Mouse (Mus musculus): ENCODE data around the gene Zfp689.
"Not testable (repeated sequence)": the region's sequence is repeated elsewhere in the genome, so short reads cannot be mapped to it uniquely, and the experiment has no call there.

The Zfp689 gene

DNA sequence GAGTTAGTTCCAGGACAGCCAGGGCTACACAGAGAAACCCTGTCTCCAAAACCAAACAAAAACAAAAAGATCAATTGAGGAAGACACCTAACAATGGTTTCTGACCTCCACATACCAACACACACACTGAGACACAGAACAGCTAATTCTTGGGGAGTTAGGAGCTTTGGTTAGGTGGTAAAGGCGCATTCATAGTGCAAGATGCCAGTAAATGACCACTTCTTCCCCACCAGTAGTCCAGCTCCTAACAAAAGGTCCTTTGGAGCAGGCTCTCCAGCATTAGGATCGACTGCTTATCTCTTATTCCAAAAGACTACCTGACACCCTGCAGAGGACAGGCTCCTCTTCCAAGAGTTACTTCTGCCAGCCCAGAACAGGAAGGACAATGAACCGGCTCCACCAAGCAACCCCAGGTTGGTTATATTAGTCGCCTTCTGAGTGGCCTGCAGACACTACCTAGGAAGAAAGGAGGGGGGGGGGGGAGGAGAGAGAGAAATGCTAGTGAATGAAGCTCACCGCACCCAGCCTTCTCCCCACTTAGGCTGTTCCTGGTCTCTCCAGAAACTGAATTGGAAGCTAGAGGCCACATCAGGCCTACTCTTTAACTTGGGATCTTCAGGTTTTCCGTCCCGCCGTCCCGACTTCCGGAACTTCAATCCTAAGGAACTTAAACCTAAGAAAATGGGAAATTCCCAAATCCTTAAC lies 21.2 kb upstream of the Zfp689 start:
- DNase-seq, result no peak

DNA sequence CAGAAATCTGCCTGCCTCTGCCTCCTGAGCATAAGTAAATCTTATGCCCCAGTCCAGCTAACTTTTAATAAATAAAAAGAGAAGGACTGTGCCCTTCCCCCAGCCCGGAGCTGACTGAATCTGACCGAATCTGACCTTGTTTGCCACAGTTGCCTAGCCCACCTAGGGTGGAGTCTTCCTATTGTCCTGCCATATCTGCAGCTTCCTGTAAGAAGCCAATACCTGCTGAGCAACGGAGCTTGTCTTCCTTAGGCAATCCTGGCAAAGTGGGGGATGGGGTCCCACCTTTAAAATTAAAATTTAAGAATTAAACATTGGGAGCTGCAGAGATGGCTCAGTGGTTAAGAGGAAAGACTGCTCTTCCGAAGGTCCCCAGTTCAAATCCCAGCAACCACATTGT lies 17.6 kb upstream of the Zfp689 start:
- no peak for DNase-seq

DNA sequence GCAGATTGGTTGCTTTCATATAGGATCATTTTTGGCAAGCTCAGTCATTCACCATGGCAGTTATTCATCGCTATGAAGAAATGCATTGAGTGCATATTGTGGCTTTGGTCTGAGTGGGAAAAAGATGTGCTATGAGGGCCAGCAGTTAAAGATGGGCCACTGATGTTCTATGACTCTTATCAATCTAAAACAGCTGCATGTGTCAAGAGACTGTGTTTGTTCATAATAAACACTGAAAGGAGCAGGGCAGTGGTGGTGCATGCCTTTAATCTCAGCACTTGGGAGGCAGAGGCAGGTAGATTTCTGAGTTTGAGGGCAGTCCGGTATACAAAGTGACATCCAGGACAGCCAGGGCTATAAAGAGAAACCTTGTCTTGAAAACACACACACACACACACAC lies 16.7 kb upstream of the Zfp689 start:
- DNase-seq, result not testable (repeated sequence)

DNA sequence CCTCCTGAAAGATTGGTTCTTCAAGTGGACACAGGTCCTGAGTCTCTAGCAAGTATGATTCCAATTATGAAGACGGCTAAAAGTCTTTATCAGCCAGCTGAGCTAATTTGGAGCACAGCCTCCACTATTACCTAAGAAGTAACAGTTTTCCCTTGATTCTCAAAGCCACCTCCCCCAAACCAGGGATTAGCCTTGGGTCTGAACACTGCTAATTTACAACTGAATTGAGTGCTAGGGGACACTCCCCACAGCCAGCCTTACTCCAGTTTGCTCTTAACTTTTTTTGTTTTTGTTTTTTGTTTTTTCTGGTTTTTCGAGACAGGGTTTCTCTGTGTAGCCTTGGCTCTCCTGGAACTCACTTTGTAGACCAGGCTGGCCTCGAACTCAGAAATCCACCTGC lies 16.2 kb upstream of the Zfp689 start:
- no peak for DNase-seq

DNA sequence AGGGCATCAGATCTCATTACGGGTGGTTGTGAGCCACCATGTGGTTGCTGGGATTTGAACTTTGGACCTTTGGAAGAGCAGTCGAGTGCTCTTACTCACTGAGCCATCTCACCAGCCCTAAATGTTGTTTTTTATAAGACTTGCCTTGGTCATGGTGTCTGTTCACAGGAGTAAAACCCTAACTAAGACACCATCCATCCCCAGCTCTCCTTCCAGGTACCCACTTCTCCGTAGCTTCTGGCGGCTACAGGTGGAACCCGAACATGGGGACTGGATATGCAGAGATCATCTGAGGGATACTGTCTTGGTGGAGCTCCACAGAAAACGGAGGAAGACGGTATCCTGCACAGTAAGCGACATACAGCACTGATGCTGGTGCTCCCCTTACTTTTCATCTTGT lies 10.4 kb upstream of the Zfp689 start, which contains the start of gene Prr14:
Gene Prr14 (plus strand): TSS at position 301 of the 400 bp plus-strand sequence.
- not testable (repeated sequence) for DNase-seq

DNA sequence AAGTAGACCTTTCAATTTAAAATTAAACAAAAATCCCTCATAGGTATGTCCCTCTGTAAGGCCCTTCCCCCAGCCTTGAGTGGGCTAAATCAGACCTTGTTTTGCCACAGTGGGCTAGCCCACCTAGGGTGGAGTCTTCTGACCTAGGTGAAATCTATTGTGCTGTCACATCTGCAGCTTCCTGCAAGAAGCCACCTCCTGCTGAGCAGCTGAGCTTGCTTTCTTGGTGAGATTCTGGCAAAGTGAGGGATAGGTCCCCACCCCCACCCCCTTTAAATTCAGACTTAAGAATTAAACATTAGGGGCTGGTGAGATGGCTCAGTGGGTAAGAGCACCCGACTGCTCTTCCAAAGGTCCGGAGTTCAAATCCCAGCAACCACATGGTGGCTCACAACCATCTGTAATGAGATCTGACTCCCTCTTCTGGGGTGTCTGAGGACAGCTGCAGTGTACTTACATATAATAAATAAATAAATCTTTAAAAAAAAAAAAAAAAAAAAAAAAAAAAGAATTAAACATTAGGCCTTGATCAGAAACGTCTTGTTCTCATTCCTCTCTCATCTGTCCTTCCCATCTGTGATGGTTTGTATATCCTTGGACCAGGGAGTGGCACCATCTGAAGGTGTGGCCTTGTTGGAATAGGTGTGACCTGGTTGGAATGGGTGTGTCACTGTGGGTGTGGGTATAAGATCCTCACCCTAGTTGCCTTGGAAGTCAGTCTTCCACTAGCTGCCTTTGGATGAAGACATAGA lies 9.6 kb upstream of the Zfp689 start:
- DNase-seq, result not testable (repeated sequence)

DNA sequence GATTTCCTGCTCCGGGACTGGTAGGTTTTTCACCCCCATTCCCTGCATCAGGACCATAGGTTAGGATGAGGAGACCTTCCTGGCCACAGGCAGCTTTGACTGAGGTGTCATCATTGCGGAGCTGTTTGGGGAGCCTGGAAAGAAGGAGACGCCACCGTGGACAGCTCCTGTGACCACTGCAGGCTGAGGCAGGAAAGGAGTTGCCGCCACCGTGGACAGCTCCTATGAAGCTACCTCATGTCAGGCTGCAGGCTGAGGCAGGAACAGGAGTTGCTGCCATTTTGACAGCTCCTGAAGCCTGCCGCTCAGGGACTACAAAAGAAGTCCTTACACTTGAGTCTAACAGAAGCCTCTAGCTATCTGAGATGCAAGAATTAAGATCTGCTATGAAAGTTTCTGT lies 5.9 kb upstream of the Zfp689 start:
- DNase-seq, result no peak

DNA sequence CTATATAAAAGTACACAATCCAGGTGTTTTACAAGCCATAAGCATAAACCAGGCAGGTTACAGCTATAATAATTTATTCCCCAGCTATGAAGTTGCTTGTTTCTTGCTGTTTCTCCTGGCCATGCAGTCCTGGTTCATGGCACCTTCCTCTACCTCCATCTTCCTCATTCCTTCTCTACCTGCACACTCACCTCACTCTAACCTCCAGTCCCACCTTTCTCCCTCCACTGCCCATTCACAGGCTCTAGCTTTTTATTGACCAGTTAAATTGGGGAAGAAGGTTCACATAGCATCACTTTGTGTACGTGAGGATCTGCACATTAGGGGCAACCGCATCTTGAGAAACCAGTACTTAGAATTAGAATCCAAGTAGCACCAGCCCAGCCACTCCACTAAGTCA lies 4.1 kb upstream of the Zfp689 start:
- DNase-seq, result no peak

DNA sequence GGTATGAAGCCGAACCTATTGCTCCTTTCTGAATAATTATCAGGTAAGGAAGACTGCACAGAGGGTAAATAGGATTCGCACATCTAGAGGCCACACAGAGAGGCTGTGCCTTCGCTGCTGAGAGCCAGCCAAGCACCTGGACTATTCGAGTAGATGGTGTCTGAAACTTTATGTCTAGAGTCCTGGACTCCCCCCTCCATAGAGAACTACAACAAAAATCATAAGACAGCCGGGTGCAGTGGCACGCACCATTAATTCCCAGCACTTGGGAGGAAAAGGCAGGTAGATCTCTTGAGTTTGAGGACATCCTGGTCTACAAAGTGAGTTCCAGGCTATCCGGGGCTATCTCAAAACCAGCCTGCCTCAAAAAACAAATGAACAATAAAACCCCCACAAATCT lies 1.0 kb upstream of the Zfp689 start:
- no peak for DNase-seq

DNA sequence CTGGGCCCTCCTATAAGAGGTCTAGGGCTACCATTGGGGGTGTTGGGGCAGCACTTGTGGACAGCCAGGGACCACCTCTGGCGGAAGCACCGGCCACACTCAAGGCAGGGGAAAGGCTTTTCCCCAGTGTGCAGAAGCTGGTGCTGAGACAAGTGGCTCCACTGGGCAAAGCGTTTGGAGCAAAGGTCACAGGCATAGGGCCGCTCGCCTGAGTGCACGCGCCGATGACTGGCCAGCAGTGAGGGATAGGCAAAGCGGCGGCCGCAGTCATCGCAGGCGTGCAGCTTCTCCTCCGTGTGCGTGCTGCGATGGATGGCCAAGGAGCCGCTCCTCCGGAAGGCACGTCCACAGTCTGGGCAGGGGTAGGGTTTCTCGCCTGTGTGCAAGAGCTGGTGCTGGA lies 5.0 kb downstream of the Zfp689 start:
- DNase-seq, result no peak

DNA sequence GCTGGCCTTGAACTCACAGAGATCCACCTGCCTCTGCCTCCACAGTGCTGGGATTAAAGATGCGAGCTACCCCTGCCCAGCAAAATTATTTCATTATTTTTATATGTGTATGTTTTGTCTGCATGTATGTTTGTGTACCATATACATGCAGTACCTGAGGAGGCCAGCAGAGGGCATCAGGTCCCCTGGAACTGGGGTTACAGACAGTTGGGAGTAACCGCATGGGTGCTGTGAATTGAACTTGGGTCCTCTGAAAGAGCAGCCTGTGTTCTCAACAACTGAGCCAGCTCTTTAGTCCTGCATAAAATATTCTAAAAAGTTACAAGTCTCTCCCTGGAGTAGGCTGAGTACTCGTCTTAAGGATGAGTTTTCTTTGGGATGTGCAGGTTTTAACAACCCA lies 11.2 kb downstream of the Zfp689 start:
- DNase-seq, result no peak

DNA sequence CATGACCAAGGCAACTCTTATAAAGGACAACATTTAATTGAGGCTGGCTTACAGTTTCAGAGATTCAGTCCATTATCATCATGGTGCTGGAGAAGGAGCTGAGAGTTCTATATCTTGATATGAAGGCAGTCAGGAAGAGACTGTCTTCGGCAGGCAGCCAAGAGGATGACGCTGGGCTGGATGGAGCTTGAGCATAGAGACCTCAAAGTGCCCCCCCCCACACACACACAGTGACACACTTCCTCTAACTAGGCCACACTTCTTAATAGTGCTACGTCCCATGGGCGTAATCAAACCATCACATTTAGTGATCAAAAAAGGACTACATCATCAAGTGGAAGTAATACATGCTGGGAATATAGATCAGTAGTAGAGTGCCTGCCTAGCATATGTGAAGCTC lies 13.8 kb downstream of the Zfp689 start:
- no peak for DNase-seq

DNA sequence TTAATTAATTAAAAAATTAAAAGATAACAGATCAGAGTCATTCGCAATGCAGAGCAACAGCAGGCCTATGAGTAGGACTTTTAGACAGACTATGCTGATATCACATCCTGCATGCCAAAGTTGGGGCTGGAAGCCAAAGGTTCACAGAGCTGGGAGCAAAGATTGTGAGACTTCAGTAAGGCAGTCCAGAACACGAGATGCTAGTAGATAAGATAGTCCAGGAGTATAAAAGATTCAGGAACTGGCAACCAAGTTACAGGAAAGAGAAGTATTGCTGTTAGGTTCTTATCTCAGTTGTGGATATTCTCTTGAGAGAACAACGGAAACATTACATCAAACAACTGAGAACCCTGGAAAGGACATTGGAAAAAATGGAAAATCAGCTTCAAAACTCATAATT lies 22.6 kb downstream of the Zfp689 start:
- DNase-seq, result no peak

DNA sequence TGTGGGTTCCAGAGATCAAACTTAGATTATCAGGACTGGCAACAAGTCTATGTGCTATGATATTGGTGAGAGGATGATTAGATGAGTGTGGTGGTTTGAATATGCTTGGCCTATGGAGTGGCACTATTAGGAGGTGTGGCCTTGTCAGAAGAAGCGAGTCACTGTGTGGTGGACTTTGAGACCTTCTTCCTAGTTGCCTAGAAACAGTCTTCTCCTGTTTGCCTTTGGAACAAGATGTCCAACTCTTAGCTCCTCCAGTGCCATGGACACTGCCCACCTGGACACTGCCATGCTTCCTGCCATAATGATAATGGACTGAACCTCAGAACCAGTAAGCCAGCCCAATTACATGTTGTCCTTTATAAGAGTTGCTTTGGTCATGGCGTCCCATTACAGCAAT lies 23.0 kb downstream of the Zfp689 start:
- DNase-seq, result no peak

DNA sequence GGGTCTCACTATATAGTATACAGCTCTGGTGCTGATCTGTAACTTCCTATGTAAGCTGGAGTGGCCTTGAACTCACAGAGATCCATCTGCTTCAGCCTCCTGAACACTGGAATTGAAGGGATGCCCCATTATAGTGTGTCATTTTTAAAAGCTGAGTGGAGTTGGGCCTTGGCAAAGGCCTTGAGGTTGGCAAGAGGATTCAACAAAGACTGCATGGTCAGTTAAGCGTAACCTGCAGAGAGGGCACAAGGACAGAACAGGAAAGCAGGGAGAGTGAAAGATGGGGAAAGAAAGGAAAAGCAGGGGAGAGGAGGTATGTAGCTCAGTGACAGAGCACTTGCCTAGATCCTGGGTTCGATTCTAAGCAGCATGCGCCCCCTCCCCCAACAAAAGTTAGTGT lies 23.7 kb downstream of the Zfp689 start:
- DNase-seq, result no peak

DNA sequence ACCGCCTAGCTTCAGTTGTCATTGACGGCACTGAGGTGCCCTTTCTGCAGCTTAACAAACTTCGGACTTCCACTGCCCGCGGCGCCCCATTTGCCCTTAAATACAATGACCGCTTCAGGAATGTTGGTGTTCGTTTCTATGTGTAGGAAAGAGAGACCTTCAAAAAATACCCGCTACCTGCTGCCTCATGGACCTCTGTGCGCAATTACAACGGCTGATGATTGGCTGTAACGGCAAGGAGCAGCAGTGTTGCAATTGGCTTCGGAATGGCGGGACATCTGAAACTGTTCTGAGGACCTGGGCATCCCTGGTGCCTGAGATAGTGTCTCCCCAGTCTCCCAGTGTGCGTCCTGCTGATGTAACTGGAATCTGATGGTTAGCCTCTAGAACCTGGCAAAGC lies 26.7 kb downstream of the Zfp689 start:
- DNase-seq, result no peak

DNA sequence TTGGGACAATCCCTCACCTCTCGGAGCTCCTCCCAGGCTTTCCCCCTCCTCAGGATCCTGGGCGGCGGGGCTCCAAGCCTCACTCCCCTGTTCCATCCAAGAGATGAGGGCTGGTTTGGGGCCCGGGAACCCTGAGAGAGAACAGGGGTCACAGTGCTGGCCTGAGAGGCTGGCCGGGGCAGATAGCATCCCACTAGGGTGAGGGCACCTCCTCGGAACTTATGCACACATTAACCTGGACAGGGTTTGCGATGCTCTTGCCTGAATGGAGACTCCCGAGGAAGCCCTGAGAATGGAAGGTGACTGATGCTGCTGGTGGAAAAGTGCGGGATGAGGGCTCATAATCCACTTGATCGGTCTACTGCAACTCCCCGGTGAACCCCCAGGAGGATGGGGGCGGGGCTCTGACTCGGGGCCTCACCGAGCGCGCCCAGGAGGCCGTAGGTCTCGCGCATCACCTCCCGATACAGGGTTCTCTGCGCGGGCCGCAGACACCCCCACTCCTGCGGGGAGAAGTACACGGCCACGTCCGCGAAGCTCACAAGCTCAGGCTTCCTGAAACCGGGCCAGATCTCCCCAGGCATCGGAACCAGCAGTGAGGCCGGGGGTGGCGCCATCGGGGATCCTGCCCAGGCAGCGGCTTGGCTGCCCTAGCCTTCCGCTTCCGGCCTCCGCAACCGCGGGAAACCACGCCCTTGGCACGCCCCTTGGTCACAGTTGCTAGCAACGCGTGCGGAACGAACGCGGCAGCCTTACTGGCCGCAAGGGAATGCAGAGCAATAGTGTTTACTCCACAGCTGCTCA lies 27.4 kb downstream of the Zfp689 start, which contains the start of gene Zfp688:
Gene Zfp688 (minus strand): TSS at position 681 of the 804 bp plus-strand sequence.
- peak; percentile 88 for DNase-seq

DNA sequence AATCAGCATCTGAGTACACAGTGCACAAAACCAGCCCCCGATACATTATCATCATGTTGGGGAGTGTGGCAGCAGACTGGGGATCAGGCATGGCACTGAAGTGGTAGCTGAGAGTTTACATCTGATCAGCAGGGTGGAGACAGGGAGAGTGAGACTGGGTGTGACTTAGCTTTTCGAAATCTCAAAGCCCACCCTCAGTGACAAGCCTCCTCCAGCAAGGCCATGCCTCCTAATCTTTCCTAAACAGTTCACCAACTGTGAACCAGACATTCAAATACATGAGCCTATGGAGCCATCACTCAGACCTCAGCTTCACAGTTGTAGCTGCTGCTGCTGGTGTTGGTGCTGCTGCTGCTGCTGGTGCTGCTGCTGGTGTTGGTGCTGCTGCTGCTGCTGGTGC lies 37.5 kb downstream of the Zfp689 start:
- DNase-seq, result no peak

DNA sequence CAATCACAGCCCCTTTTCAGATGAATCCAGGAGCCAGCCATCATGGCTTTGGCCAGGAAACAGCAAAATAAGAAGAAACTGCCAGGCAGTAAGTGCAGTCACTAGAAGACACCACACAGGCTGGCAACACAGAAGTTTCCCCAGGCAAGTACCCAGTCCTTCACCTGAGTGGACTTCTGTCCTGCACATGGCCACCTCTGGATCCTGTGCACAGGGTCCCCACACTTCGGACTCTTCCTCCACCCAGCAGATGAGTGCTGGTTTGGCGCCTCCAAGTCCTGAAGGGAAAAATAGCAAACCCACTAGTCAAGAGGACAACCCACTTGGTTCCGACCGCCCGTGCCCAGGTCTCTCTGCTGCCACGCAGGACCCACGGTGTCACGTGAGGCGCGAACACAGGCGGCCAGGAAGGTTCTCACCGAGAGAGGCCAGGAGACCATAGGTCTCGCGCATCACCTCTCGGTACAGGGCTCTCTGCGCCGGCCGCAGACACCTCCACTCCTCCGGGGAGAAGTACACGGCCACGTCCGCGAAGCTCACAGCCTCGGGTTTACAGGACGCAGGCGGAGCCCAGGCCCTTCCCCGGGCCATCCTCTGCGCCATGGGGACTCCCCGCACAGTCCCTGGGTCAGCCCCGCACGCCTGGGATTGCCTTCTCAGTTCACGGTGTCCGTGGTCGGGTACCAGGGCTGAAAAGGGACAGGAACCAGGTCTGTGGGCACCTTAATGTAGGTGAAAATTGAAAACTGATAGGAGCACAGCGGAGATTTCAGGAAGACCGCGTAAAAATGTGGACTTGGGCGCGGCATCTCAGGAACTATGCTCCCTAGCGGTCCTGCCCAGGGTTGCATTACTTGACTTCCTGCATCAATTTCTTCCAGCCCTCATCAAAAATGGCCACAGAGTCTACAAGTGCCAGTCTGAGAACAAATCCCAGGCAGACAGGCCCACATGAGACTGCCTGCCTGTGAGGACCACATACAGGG lies 42.7 kb downstream of the Zfp689 start, which contains the start of gene Zfp764:
Gene Zfp764 (minus strand): TSS at position 821 of the 986 bp plus-strand sequence.
- peak; percentile 94 for DNase-seq

DNA sequence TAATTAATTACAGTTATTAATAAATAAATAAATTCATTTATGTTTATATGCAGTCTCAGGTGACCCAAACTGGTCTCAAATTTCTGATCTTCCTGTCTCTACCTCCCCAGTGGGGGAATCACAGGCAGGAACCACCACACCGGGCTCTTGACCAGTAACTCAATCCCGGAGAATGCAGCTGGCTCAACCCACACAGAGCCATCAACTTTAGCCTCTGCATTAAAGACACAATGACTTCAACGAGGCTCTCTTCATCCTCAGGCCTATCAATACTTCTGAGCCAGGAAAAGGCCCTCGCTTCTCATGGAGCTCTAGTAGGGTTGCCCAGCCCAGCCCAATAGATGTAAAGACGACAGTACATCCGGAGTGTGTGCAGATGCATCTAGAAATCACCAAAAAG lies 44.9 kb downstream of the Zfp689 start:
- DNase-seq, result not testable (repeated sequence)

DNA sequence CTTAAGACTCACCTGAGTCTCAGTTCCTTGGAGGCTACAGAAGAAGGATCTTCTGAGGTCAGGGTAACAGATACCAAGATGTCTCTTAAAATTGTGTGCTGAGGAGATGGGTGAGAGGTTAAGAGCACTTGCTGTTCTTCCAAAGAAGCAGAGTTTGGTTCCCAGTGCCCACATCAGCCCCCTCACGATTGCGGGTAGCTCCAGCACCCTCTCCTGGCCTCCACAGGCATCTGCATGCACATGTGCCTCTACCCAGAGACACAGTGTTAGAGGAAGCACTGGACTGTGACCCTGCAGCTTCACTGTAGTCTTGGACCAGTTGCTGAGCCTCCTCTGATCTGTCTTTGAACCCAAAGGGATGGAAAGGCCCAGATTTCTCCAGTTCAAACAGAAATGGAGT lies 46.0 kb downstream of the Zfp689 start:
- no peak for DNase-seq

DNA sequence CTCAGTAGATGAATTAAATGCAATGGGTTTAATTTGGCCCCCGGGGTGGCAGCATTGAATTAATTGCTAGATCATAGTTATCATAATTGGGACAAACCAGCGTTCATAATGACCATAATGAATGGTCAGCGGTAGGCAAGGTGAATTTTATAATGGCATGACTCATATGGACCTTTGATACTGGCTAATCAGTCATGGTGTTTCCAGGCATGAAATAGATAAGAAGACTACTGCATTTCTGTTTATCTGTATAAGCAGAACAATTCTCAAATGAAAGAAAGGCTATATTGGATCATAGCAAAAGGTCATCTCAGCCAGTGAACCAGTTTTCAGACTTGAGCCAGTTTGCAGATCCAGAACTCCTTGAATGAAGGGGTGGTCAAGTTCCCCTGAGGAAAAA lies 48.6 kb downstream of the Zfp689 start:
- no peak for DNase-seq

Data from cerebellum, adult 8-10 months (tissue).